Mouse (Mus musculus): Measurements from ENCODE around the gene Hbq1a. TPM values are rescaled to one million over a fixed set of nuclear protein-coding genes. Genes with fewer than 3 reads are reported as not detected.

The Hbq1a gene
- polyA plus RNA-seq, 1 experiment from 2014 or later = not detected

DNA sequence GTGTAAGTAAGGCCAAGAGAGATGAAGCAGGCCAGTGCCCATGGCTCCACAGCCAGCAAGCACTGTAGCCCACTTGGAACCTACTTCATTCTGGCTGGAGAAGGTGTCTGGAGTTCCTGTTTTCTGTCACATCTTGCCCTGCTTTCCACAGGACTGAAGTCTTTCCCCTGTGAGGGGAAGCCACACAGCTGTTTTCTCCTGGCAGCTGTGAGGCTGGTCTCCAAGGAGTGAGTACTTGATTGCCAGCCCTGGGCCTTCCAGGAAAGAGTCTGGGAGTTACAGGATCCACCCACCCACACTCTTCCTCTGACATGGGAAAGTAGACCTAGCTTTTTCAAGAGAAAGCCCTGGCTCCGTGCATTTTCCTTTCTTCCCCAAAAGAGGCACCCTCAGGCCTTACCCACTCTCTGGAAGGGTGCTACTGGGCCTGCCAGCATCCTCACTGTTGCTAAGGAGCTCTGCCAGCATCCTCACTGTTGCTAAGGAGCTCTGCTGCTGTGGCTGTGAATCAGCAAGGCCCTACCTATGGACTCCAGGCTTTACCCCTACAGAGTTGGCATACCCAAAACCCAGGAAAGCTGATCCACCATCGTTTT is 3.1 kb downstream of the Hbq1a start:
- Histone ChIP-seq H3K9me3 (ENCODE audit: control insufficient read depth, low read length) (no peaks in the 10 kb centered on the region), H3K4me2 (ENCODE audit: low read length) (no peak overlapping the region), H3K27me3 (replicated peaks; ENCODE audit: control insufficient read depth, insufficient read depth, low read length) (peaks cover 7% of the 10 kb centered on the region; the same call in 1 of the 2 replicates), H3K9ac (ENCODE audit: low read length) (no peak overlapping the region), H3K27ac (ENCODE audit: low read depth) (no peak overlapping the region), H3K36me3 (ENCODE audit: control insufficient read depth, insufficient read depth, low read length) (no peaks in the 10 kb centered on the region), H3K4me3 (ENCODE audit: low read depth, low read length) (no peak overlapping the region), H3K4me1 (replicated peaks; ENCODE audit: control insufficient read depth, insufficient read depth, low read length) (no peaks in the 10 kb centered on the region)
- WGBS = 48% methylated on average over 2 of the region's 2 CpGs
- ATAC-seq (replicated peaks; ENCODE audit: low FRiP score, low TSS enrichment, low read depth) (no peak), DNase-seq (ENCODE audit: low spot score) (no peak)

DNA sequence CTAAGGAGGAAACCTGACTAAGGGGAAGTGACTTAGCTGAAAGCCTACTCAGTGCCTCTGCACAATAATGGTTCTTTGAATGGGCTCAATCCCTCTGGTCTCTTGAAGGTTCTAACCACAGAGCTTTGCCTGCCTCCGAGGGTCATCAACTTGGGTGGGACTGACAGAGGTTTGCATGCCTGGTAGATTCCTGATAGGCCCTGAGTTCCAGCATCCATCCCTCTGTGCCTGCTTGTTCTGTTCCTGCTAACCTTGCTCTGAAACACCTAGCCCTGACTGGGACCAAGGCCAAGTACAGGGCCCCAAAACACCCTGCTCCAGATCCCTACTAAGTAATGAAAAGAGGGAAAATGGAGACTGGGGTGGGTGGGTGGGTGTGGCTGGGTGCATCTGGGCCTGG is 3.6 kb downstream of the Hbq1a start:
- no peaks in the 10 kb centered on the region for H3K4me1 ChIP-seq (replicated peaks; ENCODE audit: control insufficient read depth, insufficient read depth, low read length)
- H3K27me3 ChIP-seq (replicated peaks; ENCODE audit: control insufficient read depth, insufficient read depth, low read length) = peaks cover 7% of the 10 kb centered on the region; the same call in 1 of the 2 replicates
- no peaks in the 10 kb centered on the region for H3K36me3 ChIP-seq (ENCODE audit: control insufficient read depth, insufficient read depth, low read length)
- WGBS = 80% methylated on average over 1 of the region's 1 CpGs
- ATAC-seq (replicated peaks; ENCODE audit: low FRiP score, low TSS enrichment, low read depth) (no peak), DNase-seq (ENCODE audit: low spot score) (no peak)
- H3K9ac ChIP-seq (ENCODE audit: low read length) = no peak overlapping the region
- no peaks in the 10 kb centered on the region for H3K9me3 ChIP-seq (ENCODE audit: control insufficient read depth, low read length)
- H3K27ac ChIP-seq (ENCODE audit: low read depth) = no peak overlapping the region
- H3K4me2 ChIP-seq (ENCODE audit: low read length) = no peak overlapping the region
- H3K4me3 ChIP-seq (ENCODE audit: low read depth, low read length) = no peak overlapping the region

DNA sequence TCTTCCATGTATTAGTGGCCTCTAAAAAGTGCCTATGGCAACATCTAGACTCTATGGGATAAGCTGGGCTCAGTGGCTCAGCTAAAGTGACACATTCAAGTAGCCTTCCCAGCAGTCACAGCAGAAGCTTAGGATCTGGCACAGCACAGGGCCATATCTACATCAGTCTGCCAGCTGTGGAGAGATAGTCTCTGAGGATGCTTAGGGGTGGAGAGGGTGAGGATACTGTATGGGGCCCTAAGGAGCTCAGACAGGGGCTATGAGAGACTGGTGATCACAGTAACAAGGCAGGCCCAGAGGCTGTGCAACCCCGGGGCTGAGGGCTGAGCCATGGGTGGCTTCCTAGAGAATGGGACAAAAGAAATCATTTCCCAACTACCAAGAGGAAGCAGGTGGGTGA is 7.1 kb downstream of the Hbq1a start:
- H3K4me1 ChIP-seq (replicated peaks; ENCODE audit: control insufficient read depth, insufficient read depth, low read length) = no peaks in the 10 kb centered on the region
- no peak overlapping the region for H3K4me3 ChIP-seq (ENCODE audit: low read depth, low read length)
- H3K27me3 ChIP-seq (replicated peaks; ENCODE audit: control insufficient read depth, insufficient read depth, low read length) = no peaks in the 10 kb centered on the region
- ATAC-seq (replicated peaks; ENCODE audit: low FRiP score, low TSS enrichment, low read depth) (no peak), DNase-seq (ENCODE audit: low spot score) (no peak)
- H3K4me2 ChIP-seq (ENCODE audit: low read length) = no peak overlapping the region
- no peaks in the 10 kb centered on the region for H3K36me3 ChIP-seq (ENCODE audit: control insufficient read depth, insufficient read depth, low read length)
- 73% methylated on average over 1 of the region's 1 CpGs for WGBS
- no peak overlapping the region for H3K27ac ChIP-seq (ENCODE audit: low read depth)
- H3K9me3 ChIP-seq (ENCODE audit: control insufficient read depth, low read length) = no peaks in the 10 kb centered on the region
- H3K9ac ChIP-seq (ENCODE audit: low read length) = no peak overlapping the region

DNA sequence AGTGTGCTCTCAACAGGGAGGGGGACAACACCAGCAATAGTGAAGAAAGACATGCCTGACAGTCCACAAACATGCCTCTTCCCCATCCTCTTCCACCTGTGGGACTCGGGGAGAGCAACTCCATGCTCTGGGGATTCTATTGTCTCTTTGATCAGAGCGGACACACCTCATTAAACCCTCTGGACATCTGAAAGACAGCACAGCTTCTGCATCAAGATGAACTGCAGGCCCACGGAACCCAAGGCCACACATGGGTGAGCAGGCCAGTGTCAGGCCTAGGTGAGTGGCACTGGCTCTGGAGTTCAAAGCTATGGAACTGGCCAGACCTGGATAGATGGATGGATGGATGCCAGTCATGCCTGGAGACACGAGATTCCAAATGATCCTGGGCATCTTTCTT is 9.6 kb downstream of the Hbq1a start:
- Histone ChIP-seq H3K4me2 (ENCODE audit: low read length) (no peak overlapping the region), H3K9ac (ENCODE audit: low read length) (no peak overlapping the region), H3K9me3 (ENCODE audit: control insufficient read depth, low read length) (no peaks in the 10 kb centered on the region), H3K27me3 (replicated peaks; ENCODE audit: control insufficient read depth, insufficient read depth, low read length) (no peaks in the 10 kb centered on the region), H3K27ac (ENCODE audit: low read depth) (no peak overlapping the region), H3K4me1 (replicated peaks; ENCODE audit: control insufficient read depth, insufficient read depth, low read length) (no peaks in the 10 kb centered on the region), H3K36me3 (ENCODE audit: control insufficient read depth, insufficient read depth, low read length) (no peaks in the 10 kb centered on the region), H3K4me3 (ENCODE audit: low read depth, low read length) (no peak overlapping the region)
- no peak for DNase-seq (ENCODE audit: low spot score)
- WGBS = 72% methylated on average over 4 of the region's 4 CpGs
- no peak for ATAC-seq (replicated peaks; ENCODE audit: low FRiP score, low TSS enrichment, low read depth)

DNA sequence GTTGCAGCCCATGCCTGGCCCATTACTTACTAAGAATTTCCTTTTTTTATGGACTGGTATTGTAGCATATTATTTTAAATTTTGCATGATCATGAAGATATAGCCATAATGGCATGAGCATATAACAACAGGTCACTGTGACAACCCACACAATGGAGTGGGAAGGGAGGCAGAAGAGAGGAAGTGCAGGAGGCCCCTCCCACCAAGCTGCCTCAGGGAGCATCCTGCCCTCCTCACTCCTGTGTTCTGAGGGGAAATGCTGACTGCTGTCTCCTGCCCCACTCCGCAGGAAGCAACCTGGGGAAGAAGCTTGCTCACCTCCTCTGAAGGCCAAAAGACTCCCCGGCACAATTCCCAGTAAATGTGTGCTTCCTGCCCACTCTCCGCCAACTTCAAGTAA is 10.1 kb downstream of the Hbq1a start:
- Histone ChIP-seq H3K27ac (ENCODE audit: low read depth) (no peak overlapping the region), H3K4me2 (ENCODE audit: low read length) (no peak overlapping the region), H3K9ac (ENCODE audit: low read length) (no peak overlapping the region), H3K4me3 (ENCODE audit: low read depth, low read length) (no peak overlapping the region), H3K27me3 (replicated peaks; ENCODE audit: control insufficient read depth, insufficient read depth, low read length) (no peaks in the 10 kb centered on the region), H3K4me1 (replicated peaks; ENCODE audit: control insufficient read depth, insufficient read depth, low read length) (no peaks in the 10 kb centered on the region), H3K36me3 (ENCODE audit: control insufficient read depth, insufficient read depth, low read length) (no peaks in the 10 kb centered on the region), H3K9me3 (ENCODE audit: control insufficient read depth, low read length) (no peaks in the 10 kb centered on the region)
- 72% methylated on average over 3 of the region's 3 CpGs for WGBS
- ATAC-seq (replicated peaks; ENCODE audit: low FRiP score, low TSS enrichment, low read depth) = no peak
- no peak for DNase-seq (ENCODE audit: low spot score)

DNA sequence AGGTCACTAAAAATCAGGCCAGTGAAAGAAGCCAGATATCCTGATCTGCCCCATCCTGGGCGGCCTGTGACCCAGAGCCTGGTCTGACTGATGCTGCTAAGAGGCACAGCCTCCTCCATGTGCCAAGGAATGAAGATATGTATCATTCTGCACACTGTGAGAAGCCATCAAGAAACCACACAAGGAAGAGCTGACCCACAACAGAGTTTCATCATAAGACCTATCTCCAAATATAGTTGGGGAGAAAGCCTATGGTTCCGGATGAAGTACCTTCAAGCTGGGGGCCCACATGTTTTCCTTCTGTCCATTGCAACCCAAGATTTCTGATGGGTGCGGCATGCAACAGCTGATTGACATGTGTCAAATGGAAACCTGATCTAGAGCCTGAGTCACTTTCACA is 16.1 kb downstream of the Hbq1a start:
- Histone ChIP-seq H3K4me2 (ENCODE audit: low read length) (no peak overlapping the region), H3K36me3 (ENCODE audit: control insufficient read depth, insufficient read depth, low read length) (no peaks in the 10 kb centered on the region), H3K4me3 (ENCODE audit: low read depth, low read length) (no peak overlapping the region), H3K9me3 (ENCODE audit: control insufficient read depth, low read length) (no peaks in the 10 kb centered on the region), H3K27ac (ENCODE audit: low read depth) (no peak overlapping the region), H3K4me1 (replicated peaks; ENCODE audit: control insufficient read depth, insufficient read depth, low read length) (no peaks in the 10 kb centered on the region), H3K27me3 (replicated peaks; ENCODE audit: control insufficient read depth, insufficient read depth, low read length) (no peaks in the 10 kb centered on the region), H3K9ac (ENCODE audit: low read length) (no peak overlapping the region)
- DNase-seq (ENCODE audit: low spot score) = no peak
- no peak for ATAC-seq (replicated peaks; ENCODE audit: low FRiP score, low TSS enrichment, low read depth)
- 81% methylated on average over 3 of the region's 3 CpGs for WGBS

DNA sequence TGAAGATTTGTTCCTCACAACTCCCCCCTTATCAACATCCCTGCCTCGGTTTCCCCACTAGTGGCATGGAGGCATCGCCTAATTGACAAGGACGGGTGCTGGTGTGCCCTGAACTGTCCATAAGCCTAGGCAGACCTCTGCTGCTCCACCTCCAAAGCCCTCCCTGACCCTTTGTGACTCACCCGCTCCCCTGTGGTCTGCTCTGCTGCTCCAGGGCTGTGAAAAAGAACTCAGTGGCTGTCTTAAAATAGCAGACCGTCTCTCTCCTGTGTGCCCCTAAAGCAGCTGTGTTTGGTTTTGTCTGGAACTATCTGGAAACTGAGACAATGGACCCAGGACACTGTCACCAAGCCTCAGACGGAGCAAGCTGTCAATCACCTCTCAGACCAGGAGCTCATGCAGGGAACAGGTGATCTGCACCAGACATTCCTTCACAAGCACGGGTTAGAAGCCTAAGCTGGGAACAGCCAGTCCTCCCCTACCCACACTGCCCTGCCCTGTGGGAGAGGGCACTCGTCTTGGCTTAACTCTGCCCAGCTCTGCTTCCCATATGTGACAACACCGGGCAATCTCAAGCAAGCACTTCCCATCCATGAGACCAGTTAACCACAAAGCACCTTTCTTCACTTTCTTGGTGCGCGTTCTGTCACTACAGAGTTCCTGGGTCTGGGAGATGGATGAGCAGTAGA is 20.8 kb downstream of the Hbq1a start:
- DNase-seq (ENCODE audit: low spot score) (no peak), ATAC-seq (replicated peaks; ENCODE audit: low FRiP score, low TSS enrichment, low read depth) (no peak)
- no peak overlapping the region for H3K4me2 ChIP-seq (ENCODE audit: low read length)
- 71% methylated on average over 11 of the region's 11 CpGs for WGBS
- H3K27me3 ChIP-seq (replicated peaks; ENCODE audit: control insufficient read depth, insufficient read depth, low read length) = no peaks in the 10 kb centered on the region
- H3K4me3 ChIP-seq (ENCODE audit: low read depth, low read length) = no peak overlapping the region
- no peak overlapping the region for H3K27ac ChIP-seq (ENCODE audit: low read depth)
- H3K9ac ChIP-seq (ENCODE audit: low read length) = no peak overlapping the region
- H3K4me1 ChIP-seq (replicated peaks; ENCODE audit: control insufficient read depth, insufficient read depth, low read length) = no peaks in the 10 kb centered on the region
- H3K36me3 ChIP-seq (ENCODE audit: control insufficient read depth, insufficient read depth, low read length) = no peaks in the 10 kb centered on the region
- H3K9me3 ChIP-seq (ENCODE audit: control insufficient read depth, low read length) = no peaks in the 10 kb centered on the region

DNA sequence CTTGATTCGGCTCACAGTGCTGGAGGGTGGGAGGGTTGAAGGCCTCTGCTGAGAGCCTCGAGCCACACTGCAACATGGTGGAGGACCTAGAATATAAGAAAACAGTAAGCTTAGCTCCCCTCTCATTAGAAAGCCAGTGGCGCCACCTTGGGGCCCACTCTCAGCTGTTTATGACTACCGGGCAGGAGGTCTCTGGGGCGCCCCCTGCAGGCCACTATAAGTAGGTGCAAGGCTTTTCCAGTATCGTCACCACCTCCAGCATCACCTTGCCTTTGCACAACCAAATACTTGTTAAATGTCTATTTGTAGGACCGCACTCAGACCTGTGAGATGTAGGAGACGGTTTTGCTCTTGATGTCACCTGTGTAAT is 21.3 kb downstream of the Hbq1a start:
- Histone ChIP-seq H3K4me1 (replicated peaks; ENCODE audit: control insufficient read depth, insufficient read depth, low read length) (no peaks in the 10 kb centered on the region), H3K9ac (ENCODE audit: low read length) (no peak overlapping the region), H3K27me3 (replicated peaks; ENCODE audit: control insufficient read depth, insufficient read depth, low read length) (no peaks in the 10 kb centered on the region), H3K27ac (ENCODE audit: low read depth) (no peak overlapping the region), H3K4me3 (ENCODE audit: low read depth, low read length) (no peak overlapping the region), H3K36me3 (ENCODE audit: control insufficient read depth, insufficient read depth, low read length) (no peaks in the 10 kb centered on the region), H3K9me3 (ENCODE audit: control insufficient read depth, low read length) (no peaks in the 10 kb centered on the region), H3K4me2 (ENCODE audit: low read length) (no peak overlapping the region)
- 40% methylated on average over 8 of the region's 8 CpGs for WGBS
- ATAC-seq (replicated peaks; ENCODE audit: low FRiP score, low TSS enrichment, low read depth) = no peak
- peak; percentile 67 for DNase-seq (ENCODE audit: low spot score)

DNA sequence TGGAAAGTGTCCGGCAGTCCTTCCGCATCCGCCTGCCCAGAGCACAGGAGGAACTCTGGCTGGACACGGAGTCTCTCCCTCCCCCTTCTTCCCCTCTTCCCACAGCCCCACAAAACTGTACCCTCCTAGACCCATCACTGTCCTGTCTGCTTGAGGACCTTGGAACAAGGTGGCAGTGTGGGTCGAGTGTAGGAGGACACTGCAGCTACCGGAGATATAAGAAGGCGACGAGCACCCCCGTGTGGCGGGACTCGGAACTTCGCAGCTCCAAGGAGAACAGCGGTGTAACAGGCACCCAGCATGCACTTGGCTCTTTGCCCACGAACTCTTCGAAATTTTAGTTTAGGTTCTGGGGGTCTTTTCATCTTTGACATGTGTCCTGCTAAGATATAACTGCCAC is 24.7 kb downstream of the Hbq1a start:
- Histone ChIP-seq H3K4me2 (ENCODE audit: low read length) (peak overlapping the region; percentile 43), H3K9me3 (ENCODE audit: control insufficient read depth, low read length) (no peaks in the 10 kb centered on the region), H3K27ac (ENCODE audit: low read depth) (no peak overlapping the region), H3K9ac (ENCODE audit: low read length) (no peak overlapping the region), H3K36me3 (ENCODE audit: control insufficient read depth, insufficient read depth, low read length) (no peaks in the 10 kb centered on the region), H3K4me1 (replicated peaks; ENCODE audit: control insufficient read depth, insufficient read depth, low read length) (no peaks in the 10 kb centered on the region), H3K27me3 (replicated peaks; ENCODE audit: control insufficient read depth, insufficient read depth, low read length) (no peaks in the 10 kb centered on the region), H3K4me3 (ENCODE audit: low read depth, low read length) (no peak overlapping the region; the same call in 1 of the 2 replicates)
- peak; percentile 90 for ATAC-seq (replicated peaks; ENCODE audit: low FRiP score, low TSS enrichment, low read depth)
- 10% methylated on average over 15 of the region's 15 CpGs for WGBS
- DNase-seq (ENCODE audit: low spot score) = peak; percentile 97
